Mouse (Mus musculus) cerebellum, adult 2 months (tissue): Measurements from ENCODE around the gene Tmem208.

Experiments
- CTCF ChIP-seq: fragments of 200-500 bp; IDR thresholded peaks from 2 replicates; pipeline ENCODE4 v1.5.1; 2011; ENCODE audit warnings: low read depth, mild to moderate bottlenecking, control low read depth, low read length, moderate library complexity, borderline replicate concordance; ENCODE audit not compliant: insufficient read depth
- POLR2A ChIP-seq: fragments of 200-500 bp; IDR thresholded peaks from 2 replicates; pipeline ENCODE4 v1.6.1; 2011; ENCODE audit warnings: low read length, control low read depth, borderline replicate concordance; ENCODE audit not compliant: insufficient read depth

DNA sequence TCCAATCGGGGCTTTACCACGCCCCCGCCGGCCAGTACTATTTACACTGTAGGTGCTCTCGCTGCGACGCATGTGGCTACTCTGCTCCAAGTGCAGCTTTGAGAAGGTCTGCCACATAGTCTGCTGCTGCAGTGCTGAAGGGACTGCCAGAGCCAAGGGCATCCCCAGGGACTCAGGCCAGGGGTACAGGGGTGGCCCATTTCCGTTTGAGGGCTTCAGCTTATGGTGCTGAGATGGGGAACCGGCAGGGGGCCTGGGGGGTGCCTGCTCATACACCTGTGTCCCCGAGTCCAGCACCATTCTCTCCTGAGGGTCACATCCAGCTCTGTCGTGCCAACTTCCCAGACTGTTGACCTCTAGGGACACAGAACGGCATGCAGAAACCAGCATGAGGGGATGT lies 40.6 kb upstream of the Tmem208 start:
- TF ChIP-seq POLR2A = no peak
- no peak for TF ChIP-seq CTCF
